Mouse (Mus musculus) heart, embryonic 12.5 days (tissue): ENCODE data around the gene Gm2564. TPM values are rescaled to one million over a fixed set of nuclear protein-coding genes. Genes with fewer than 3 reads are reported as not detected.
"Not testable (repeated sequence)": the region's sequence is repeated elsewhere in the genome, so short reads cannot be mapped to it uniquely, and the experiment has no call there.

Experiments
- ATAC-seq: fragments of 200-750 bp; cut with Nextera tagmentation; 2 replicates; pipeline ENCODE4 v1.8.0; 2017; ENCODE audit warnings: moderate TSS enrichment, moderate library complexity; ENCODE audit not compliant: insufficient number of reproducible peaks, low FRiP score
- H3K27ac ChIP-seq: fragments of 300-500 bp; sonication (generic); 2 replicates; pipeline ENCODE4 v1.5.1; 2016; ENCODE audit warnings: mild to moderate bottlenecking, moderate library complexity; ENCODE audit not compliant: poor library complexity, severe bottlenecking
- H3K27me3 ChIP-seq: fragments of 300-500 bp; sonication (generic); replicated peaks from 2 replicates; pipeline ENCODE4 v1.6.1; 2016; ENCODE audit warnings: mild to moderate bottlenecking, moderate library complexity
- H3K36me3 ChIP-seq: fragments of 300-500 bp; sonication (generic); 2 replicates; pipeline ENCODE4 v1.6.1; 2016; ENCODE audit warnings: mild to moderate bottlenecking, moderate library complexity
- H3K4me1 ChIP-seq: fragments of 300-500 bp; sonication (generic); replicated peaks from 2 replicates; pipeline ENCODE4 v1.6.1; 2016; ENCODE audit warnings: mild to moderate bottlenecking
- H3K4me2 ChIP-seq: fragments of 300-500 bp; sonication (generic); 2 replicates; pipeline ENCODE4 v1.6.1; 2016; ENCODE audit warnings: mild to moderate bottlenecking, moderate library complexity
- H3K4me3 ChIP-seq: fragments of 300-500 bp; sonication (generic); 2 replicates; pipeline ENCODE4 v1.5.1; 2016; ENCODE audit warnings: mild to moderate bottlenecking
- H3K9ac ChIP-seq: fragments of 300-500 bp; sonication (generic); 2 replicates; pipeline ENCODE4 v1.6.1; 2016; ENCODE audit warnings: mild to moderate bottlenecking, moderate library complexity
- H3K9me3 ChIP-seq: fragments of 300-500 bp; sonication (generic); replicated peaks from 2 replicates; pipeline ENCODE4 v1.6.1; 2016; ENCODE audit warnings: mild to moderate bottlenecking, moderate library complexity
- WGBS: fragments of 180-500 bp; shearing (Covaris S2); methylation state at CpG from one replicate; pipeline ENCODE4 v1.1.7; 2016; 5-methylcytosine and 5-hydroxymethylcytosine counted together
- polyA plus RNA-seq: library from polyadenylated mRNA; unstranded; fragments of >200 nt; fragmentation: Nextera tagmentation; extraction: Ambion mirVana; gene quantifications from 2 replicates; pipeline ENCODE4 v1.2.1, GENCODE M21; 2016

The Gm2564 gene
- not detected in 2 replicates for polyA plus RNA-seq

DNA sequence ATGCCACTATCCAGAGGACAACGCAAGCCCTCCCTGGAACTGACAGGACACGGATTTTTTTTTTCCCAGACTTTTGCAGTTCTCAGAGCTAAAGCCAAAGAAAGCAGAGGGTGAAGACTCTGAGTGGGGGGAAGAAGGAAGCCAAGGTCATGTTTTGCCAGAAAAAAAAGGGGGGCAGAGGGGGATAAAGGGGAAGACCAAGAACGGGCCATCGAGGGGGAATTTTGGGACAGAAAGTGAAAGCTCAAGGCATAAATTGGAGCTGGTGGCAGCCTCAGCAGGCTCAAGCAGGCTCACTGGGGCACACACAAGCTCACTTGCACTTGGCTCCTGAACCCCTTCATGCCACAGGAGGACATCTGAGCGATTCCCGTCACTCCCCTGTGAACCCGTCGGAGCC lies at the start of gene Gm2564:
Gene Gm2564 (plus strand): TSS at position 301 of the 400 bp plus-strand sequence.
- not testable (repeated sequence) for H3K27me3 ChIP-seq, H3K4me1 ChIP-seq, ATAC-seq, H3K36me3 ChIP-seq, H3K27ac ChIP-seq, H3K9me3 ChIP-seq, H3K4me3 ChIP-seq, H3K4me2 ChIP-seq, H3K9ac ChIP-seq
- no CpG with 5 or more reads among the region's 8 CpGs for WGBS

DNA sequence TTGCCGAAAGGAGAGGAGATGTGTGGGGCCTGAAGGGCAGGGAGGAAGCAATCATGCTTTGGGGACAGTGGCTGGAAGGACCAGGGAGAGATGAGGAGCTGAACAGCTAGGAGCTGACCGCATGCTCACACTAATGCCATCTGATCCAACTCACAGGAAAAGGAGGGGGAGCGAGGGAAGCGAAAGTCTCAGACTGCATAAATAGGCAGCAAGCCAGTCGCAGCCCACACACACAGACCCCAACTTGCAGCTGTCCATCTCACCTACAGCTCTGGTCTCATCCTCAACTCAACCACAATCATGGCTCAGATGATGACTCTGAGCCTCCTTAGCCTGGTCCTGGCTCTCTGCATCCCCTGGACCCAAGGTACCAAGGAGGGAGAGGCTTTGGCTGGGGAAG lies 17.6 kb upstream of the Gm2564 start, which contains the start of gene Gm10591:
Gene Gm10591 (plus strand): TSS at position 301 of the 400 bp plus-strand sequence.
- H3K9me3 ChIP-seq, ATAC-seq, H3K36me3 ChIP-seq, H3K27ac ChIP-seq, H3K4me1 ChIP-seq, H3K27me3 ChIP-seq, H3K4me3 ChIP-seq, H3K4me2 ChIP-seq, H3K9ac ChIP-seq: not testable (repeated sequence)
- WGBS = no CpG with 5 or more reads among the region's 5 CpGs

DNA sequence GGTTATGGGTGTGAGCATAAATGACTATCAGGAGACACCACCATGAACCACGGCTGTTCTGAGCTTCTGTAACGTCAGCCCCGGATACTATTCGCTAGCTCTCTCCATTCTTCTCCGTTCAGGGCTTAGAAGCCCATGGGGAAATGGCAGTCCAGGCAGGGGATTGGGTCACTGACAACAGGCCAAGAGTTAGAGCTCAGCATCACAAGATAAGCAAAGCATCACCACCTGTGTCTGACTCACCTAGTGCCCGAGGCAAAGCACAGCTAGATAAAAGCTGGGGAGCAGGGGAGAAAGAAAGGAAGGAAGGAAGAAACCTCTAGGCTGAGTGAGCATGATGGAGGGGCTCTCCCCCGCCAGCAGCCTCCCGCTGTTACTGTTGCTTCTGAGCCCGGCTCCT lies 25.4 kb downstream of the Gm2564 start, which contains the start of gene Ccl27b:
Gene Ccl27b (plus strand): TSS at position 301 of the 400 bp plus-strand sequence.
- no CpG with 5 or more reads among the region's 9 CpGs for WGBS
- not testable (repeated sequence) for H3K4me1 ChIP-seq, H3K4me3 ChIP-seq, H3K9me3 ChIP-seq, ATAC-seq, H3K27ac ChIP-seq, H3K4me2 ChIP-seq, H3K27me3 ChIP-seq, H3K9ac ChIP-seq, H3K36me3 ChIP-seq

DNA sequence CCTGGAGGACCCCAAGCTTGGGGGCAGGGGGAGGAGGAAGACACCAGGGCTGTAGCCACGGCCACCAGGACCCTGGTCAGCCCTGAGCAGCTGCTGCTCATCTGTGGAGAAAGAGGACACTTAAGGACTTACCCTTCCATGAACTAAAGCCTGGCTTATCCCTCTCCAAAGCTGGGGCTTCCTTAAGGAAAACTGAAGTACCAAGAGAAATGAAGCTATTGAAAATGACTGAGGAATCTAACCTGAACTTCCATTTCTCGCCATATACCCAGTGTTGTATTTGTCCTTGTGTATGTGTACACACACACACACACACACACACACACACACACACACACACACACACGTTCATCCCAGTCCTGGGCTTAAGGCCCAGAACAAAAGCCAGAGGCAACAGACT lies 32.3 kb downstream of the Gm2564 start, which contains the start of gene Il11ra2:
Gene Il11ra2 (minus strand): TSS at position 101 of the 400 bp plus-strand sequence.
- not testable (repeated sequence) for H3K9ac ChIP-seq, H3K4me3 ChIP-seq, ATAC-seq, H3K27ac ChIP-seq, H3K4me1 ChIP-seq, H3K27me3 ChIP-seq, H3K9me3 ChIP-seq, H3K4me2 ChIP-seq, H3K36me3 ChIP-seq
- WGBS = no CpG with 5 or more reads among the region's 3 CpGs

DNA sequence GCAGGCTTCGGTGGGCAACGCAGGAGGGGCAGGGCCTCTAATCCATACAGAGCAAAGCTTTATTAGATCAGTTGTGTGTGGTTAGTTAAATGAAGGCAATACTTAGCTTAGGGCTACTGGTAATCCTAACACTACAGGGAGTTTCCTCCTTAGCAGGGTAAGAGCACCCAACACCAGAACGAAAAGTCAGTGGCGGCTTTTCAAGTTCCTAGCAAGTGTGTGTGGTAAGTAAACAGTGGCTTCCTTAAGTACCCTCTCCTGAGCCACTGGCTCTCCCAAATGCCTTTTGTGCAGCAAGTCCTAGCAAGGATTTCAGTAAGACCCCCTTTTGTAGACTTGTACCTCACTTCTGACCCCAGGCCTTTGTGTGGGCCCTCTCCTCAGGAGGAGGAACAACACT lies 45.9 kb downstream of the Gm2564 start:
- H3K9me3 ChIP-seq, H3K9ac ChIP-seq, H3K36me3 ChIP-seq, H3K27ac ChIP-seq, H3K27me3 ChIP-seq, H3K4me2 ChIP-seq, H3K4me1 ChIP-seq, H3K4me3 ChIP-seq, ATAC-seq: not testable (repeated sequence)
- no CpG with 5 or more reads among the region's 4 CpGs for WGBS

DNA sequence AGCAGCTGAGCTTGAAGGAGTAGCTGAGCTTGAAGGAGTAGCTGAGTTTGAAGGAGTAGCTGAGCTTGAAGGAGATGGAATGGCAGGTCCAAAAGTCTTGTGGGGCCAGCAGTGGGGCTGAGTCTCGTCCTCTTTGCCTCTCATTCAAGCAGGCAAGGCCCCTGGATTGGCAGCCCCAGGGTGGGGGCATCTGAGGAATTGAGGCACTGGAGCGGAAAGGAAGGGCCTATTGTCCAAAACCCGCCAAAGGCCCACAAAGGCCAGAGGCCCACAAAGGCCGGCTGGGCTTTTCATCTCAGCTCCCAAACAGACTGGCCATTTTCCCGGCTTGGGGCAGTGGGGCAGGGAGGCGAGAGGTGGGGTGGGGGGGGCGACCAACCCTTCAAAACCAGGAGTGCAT lies 49.8 kb downstream of the Gm2564 start:
- not testable (repeated sequence) for H3K4me3 ChIP-seq, H3K36me3 ChIP-seq, H3K27me3 ChIP-seq, H3K4me1 ChIP-seq, H3K9ac ChIP-seq, H3K9me3 ChIP-seq, ATAC-seq, H3K4me2 ChIP-seq, H3K27ac ChIP-seq
- whole genome bisulfite sequencing = no CpG with 5 or more reads among the region's 7 CpGs

DNA sequence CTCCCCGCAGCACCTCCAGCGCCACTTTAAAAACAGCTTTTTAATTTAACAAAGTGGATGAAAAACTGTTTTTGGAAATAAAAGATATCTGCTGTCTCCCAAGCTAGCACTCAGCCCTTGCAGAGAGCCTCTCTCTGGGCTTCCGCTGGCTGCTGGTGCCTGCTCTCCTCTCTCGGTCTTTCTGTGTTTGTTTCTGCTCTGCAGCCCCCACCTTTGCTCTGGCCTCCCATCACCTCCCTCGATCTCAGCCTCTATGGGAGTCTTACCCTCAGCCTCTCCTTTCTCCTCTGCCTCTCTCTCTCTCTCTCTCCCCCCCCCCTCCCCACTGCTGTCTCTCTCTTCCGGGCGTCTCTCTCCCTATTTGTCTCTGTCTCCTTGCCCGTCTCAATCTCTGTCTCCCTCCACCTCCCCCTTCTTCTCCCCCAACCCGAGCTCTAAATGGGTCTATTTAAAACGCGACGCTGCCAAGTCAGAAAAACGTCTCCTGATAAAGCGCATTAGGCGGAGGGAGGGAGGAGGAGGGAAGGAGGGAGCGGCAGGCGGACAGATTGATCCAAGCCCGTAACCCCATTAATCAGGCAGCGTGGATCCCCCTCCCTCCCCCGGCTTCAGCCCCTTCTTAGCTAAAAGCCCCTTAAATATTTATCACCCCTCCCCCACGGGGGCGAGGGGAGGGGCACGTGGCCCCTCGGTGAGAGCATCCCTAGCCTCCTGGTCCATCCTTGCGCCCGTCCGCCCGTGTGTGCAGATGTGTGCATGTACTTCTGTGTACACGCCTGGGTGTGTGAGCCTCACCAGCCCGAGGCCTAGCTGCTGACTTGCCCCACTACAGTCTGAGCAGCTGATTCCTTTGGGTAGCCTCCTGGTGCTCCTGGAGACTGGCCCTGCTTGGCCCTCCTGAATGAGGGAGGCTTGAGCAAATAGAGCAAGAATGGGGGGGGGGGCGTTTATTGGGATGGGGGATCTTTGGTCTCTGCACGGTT lies 51.1 kb downstream of the Gm2564 start:
- H3K4me2 ChIP-seq, H3K9ac ChIP-seq, ATAC-seq, H3K4me3 ChIP-seq, H3K36me3 ChIP-seq, H3K9me3 ChIP-seq, H3K27me3 ChIP-seq, H3K27ac ChIP-seq, H3K4me1 ChIP-seq: not testable (repeated sequence)
- WGBS = no CpG with 5 or more reads among the region's 32 CpGs

Other genes with a start within 250 kb of the Gm2564 start
- not detected in 2 replicates for gene Gm21586, start 190.3 kb upstream of the Gm2564 start, polyA plus RNA-seq
- gene Gm2163, start 163.0 kb upstream of the Gm2564 start, polyA plus RNA-seq = not detected in 2 replicates
- not detected in 2 replicates for gene Fam205a2, start 101.5 kb upstream of the Gm2564 start, polyA plus RNA-seq
- not detected in 2 replicates for gene Gm10591, start 17.5 kb upstream of the Gm2564 start, polyA plus RNA-seq
- not detected in 2 replicates for gene Ccl27b, start 25.5 kb downstream of the Gm2564 start, polyA plus RNA-seq
- not detected in 2 replicates for gene Il11ra2, start 32.2 kb downstream of the Gm2564 start, polyA plus RNA-seq
- 0.40 TPM in 1 of 2 replicates, not detected in the other for gene 4930578G10Rik, start 105.8 kb downstream of the Gm2564 start, polyA plus RNA-seq
- gene Ccl19, start 126.9 kb downstream of the Gm2564 start, polyA plus RNA-seq = not detected in 2 replicates
- 0.33 and 0.45 TPM in 2 replicates for gene Ccl21a, start 144.3 kb downstream of the Gm2564 start, polyA plus RNA-seq
- gene Fam205a1, start 224.2 kb downstream of the Gm2564 start, polyA plus RNA-seq = 0.04 TPM in 1 of 2 replicates, not detected in the other
- 0.11 TPM in 1 of 2 replicates, not detected in the other for gene Gm12394, start 227.1 kb downstream of the Gm2564 start, polyA plus RNA-seq
- gene Fam205c, start 244.5 kb downstream of the Gm2564 start, polyA plus RNA-seq = 0.37 and 0.60 TPM in 2 replicates